Mouse (Mus musculus): Measurements from ENCODE around the gene Dnajc30.

The Dnajc30 gene

GRCm38 (mm10) chr5:135063629-135064381 is at the start of gene Dnajc30:
Gene Dnajc30, plus strand, starts transcription at chr5:135064202.
- peak; percentile 98 for DNase-seq (ENCODE audit: low read depth, low spot score)

DNA sequence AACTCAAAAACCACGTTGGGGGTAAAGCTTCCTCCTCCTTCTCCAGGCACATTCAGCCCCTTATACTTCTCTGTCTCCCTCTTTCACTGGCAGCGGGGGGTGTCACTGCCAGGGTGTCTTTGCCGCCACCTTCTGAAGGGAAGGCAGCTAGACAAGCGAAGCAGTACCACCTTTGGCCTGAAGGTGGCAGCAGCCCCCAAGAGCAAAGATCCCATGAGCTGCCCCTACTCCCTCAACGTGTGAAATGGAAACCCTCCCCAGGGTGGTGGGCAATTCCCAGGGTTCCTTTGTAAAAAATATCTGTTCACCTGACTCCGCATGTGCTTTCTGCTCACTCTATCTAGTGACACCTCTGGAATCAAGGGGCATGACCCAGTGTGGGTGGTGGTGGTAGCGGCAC is 48.5 kb upstream of the Dnajc30 start:
- DNase-seq (ENCODE audit: low read depth, low spot score) = peak; percentile 77

- peak; percentile 31 for DNase-seq (ENCODE audit: low read depth, low spot score)
Observed at GRCm38 (mm10) chr5:135016224-135016759, 47.7 kb upstream of the Dnajc30 start.

DNA sequence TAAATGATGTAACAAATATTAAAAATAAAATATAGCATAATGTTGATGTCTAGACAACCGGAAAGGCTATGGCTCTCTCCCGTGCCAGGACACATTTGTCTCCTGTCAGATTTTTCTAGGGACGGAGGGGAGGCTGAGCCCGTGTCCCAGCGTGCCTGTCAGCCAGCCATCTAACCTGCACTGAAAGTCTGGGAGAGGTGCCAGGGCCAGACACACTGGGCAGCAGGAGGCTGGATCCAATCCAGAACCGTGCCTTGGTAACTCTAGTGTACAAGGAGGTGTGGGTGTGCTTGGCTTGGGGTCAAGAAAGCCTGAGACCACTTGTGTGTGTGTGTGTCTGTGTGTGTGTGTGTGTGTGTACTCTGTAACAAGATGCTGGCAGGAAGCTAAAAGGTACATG is 42.2 kb upstream of the Dnajc30 start:
- DNase-seq (ENCODE audit: low read depth, low spot score) = no peak

GRCm38 (mm10) chr5:135023344-135024173 is 40.4 kb upstream of the Dnajc30 start, which contains the start of gene Stx1a:
Gene Stx1a, plus strand, starts transcription at chr5:135023482.
- DNase-seq (ENCODE audit: low read depth, low spot score) = peak; percentile 96

DNA sequence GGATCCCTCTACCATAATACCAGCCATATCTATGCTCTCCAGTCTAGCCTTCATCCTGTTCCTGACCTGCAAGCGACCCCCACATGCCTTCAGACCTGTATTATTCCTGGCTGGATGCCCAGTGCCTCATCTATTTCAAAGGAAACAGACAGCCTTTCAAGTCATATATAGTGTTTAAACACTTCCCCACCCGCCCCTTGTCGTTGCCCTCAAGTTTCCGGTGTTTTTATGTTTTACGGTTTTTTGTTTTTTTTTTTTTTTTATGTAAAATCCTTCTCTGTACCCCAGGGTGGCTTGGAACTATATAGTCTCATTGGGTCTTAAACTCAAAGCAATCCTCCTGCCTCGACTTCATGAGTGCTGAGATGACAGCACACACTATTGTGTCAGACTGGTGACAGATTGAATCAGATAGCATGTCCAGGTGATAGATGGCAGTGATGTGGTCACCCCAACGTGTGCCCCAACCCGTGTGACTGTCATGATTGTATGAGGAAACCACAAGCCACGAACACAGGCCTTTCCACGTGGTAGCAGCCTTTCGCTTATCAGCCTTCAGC is 39.3 kb upstream of the Dnajc30 start:
- no peak for DNase-seq (ENCODE audit: low read depth, low spot score)

DNA sequence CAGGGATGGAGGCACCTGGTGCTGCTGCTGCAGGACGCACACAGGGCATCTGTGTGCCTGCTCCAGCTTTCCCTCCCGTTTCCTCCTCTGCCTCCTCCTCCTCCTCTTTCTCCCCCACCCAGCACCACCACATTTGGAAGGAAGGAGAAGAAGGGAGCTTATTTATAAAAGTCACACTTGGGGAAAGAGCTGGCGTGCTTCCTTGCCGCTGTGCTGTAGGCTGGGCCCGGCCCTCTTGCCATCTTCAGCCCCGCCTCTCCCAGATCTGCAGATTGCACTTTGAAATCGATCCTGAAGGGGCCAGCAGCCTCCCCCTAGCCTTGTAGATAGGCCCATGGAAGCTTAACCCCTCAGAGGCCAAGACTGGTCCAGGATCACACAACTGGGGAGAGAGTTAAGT is 38.1 kb upstream of the Dnajc30 start:
- DNase-seq (ENCODE audit: low read depth, low spot score) = peak; percentile 36

DNA sequence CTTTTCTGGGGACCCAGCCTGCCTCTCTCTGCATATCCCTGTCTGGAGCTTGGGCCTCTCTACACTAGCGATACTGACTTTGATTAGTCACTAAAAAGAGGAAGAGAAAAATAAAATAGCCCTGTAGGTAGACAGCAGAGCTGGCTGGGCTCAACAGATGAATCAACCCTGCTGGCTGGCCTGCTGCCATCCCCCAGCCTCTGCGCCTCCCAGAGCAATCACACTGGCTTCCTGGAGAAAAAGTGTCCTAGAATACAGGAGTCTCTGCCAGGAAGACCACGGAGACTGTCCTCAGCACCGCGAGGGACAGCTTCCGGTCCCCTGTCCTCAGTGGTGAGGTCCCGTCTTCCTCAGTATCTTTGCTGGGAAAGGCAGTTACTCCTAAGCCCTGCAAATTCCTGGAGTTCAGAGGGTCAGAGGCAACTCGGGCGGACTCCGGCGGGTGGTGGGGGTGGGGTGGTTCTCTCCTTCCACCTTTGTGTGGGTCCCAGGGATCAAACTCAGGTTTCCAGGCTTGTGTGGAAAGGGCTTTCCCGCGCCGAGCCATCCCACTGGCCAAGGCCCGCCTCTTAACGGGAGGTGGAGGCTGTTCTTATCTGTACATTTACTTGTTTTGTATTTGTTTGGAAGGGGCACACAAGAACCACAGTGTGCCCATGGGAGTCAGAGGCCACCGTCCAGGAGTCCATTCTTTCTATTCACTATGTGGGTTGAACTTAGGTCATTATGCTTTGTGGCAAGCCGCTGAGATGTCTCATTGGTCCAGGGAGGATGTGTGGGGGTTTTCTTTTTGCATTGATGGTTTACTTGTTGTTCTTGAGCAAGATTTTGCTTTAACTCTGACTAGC is 34.8 kb upstream of the Dnajc30 start:
- peak; percentile 36 for DNase-seq (ENCODE audit: low read depth, low spot score)

GRCm38 (mm10) chr5:135032581-135032980 is 31.4 kb upstream of the Dnajc30 start:
- no peak for DNase-seq (ENCODE audit: low read depth, low spot score)

GRCm38 (mm10) chr5:135034593-135034992 is 29.4 kb upstream of the Dnajc30 start:
- DNase-seq (ENCODE audit: low read depth, low spot score) = peak; percentile 47

DNA sequence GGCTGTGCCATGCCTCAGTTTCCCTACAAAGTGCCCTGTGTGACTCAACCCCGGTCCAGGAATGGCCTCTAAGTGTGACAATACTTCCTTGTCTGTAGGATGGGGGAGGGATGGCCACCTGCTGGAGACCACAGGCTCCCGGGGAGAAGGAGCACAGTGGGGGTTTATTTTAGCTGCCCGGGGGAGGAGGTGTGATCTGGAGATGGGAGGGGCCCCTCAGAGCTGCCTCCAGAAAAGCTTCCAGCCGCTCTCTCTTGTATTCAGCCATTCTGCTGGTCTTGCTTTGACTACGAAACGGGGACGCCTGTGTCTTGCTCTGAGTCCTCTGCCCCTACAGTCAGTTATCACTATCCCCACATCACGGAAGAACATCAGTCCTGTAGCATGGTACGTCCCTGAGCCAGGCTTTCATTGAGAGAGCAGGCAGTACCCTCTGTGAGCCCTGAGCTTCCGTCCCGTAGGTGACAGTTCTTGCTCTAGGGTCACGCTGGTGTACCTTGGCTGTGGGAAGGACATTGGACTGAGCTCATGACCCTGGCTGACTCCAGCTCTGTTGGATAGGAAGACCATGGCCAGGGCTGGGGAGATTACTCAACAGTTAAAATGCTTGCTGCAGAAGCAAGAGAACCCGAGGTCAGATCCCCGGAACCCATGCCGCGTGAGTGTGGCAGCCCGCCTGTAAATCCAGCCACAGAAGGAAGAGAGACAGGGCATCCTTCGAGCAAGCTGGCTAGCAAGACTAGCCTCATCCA is 28.2 kb upstream of the Dnajc30 start:
- no peak for DNase-seq (ENCODE audit: low read depth, low spot score)

DNA sequence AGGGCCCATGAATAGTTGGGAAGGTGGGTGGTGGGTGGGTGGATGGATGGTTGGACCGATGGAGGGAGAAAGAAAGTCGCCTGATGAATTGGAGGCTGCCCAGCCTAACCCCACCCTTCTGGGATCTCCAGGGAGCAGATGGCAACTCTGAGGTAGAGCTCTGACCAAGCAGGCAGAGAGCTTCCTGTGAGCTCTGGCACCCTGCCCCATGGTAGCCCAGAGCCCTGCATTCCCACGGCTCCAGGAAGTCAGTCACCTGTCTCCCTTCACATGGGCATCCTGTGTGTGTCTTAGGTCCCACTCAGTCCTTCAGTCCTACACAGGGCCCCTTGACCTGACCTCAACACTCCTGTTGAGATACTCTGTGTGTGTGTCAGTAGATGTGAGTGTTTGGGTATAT is 26.1 kb upstream of the Dnajc30 start:
- no peak for DNase-seq (ENCODE audit: low read depth, low spot score)

GRCm38 (mm10) chr5:135039541-135039940 is 24.5 kb upstream of the Dnajc30 start:
- no peak for DNase-seq (ENCODE audit: low read depth, low spot score)

DNA sequence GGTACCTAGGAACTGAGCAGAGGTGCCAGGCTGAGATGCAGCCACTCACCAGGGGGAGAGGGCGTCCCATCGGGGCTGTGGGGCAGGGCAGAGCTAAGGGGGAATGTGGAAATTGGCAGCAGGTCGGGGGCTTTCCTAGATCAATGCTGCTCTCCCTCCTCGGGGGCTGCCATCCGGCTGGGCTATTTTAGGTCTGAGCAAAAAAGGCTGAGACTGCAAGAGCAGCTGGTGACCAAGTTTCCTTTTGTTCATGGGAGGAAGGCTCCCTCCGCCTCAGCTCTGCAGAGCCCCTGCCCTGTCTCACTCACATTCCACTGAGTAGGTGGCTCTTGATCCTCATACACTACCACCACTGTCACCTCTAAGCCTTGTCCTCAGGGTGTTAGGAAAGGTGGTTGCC is 23.9 kb upstream of the Dnajc30 start:
- no peak for DNase-seq (ENCODE audit: low read depth, low spot score)

DNA sequence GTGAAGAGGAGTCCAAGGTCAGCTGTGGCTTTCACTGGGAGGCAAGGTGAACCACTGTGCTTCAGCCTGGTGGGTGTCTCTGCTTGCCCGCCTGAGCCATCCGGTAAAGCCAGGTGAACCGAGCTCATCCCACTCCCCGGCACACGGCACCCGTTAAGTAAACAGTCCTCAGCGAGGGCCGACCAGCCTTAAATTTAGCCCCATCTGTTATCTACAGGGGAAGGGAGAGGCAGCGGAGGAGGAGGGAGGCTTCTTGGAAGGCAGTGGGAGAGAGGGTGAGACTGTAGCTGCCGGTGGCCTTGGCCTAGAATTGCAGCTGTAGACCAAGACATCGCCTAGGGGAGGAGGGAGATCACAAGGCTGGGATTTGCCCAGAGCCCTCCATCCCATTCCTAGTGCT is 23.2 kb upstream of the Dnajc30 start:
- no peak for DNase-seq (ENCODE audit: low read depth, low spot score)

DNA sequence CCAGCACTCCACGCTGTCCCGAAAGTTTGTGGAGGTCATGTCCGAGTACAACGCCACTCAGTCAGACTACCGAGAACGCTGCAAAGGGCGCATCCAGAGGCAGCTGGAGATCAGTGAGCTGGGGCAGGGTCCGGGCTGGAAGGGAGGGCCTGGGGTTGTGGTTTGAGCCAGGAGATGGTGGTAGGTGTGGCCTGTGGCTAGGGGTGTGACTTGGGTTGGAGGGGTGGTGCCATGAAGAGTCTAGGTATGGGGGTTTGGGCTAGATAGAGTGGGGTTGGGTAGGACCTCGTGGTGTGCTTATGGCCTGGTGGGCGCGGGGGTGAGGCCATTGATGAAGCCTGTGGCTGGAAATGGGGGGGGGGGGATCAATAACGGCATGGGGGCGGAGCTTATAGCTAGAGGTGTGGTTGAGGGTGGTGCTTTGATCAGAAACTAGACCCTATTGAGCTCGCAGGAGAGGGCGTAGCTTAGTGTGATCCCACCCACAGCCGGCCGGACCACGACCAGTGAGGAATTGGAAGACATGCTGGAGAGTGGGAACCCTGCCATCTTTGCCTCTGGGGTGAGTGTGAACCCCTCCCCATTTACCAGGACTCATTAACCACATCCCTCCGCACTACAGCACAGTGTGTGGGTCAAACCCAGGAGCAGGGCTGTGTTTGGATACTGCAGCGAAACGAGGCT is 21.8 kb upstream of the Dnajc30 start:
- DNase-seq (ENCODE audit: low read depth, low spot score) = peak; percentile 95

- no peak for DNase-seq (ENCODE audit: low read depth, low spot score)
Observed at GRCm38 (mm10) chr5:135044575-135044974, 19.4 kb upstream of the Dnajc30 start.

DNA sequence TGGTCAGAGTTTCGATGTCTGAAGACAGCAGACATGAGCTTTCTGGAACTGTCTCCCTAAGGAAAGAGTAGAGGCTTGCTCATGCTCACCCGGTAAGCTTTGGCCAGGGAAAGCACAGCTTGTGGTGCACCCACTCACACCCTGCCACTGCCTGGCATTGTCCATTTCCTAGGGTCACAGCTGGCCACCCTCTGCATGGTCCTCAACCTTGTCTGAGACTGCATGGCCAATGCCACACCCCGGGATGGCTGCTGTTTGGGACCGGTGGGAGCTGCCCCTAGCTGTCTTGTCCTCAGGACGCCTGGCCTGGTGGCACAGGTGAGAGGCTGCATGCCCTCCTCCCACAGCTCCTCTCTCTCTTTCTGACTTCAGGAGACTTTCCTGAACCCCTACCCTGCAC is 15.5 kb upstream of the Dnajc30 start:
- no peak for DNase-seq (ENCODE audit: low read depth, low spot score)

DNA sequence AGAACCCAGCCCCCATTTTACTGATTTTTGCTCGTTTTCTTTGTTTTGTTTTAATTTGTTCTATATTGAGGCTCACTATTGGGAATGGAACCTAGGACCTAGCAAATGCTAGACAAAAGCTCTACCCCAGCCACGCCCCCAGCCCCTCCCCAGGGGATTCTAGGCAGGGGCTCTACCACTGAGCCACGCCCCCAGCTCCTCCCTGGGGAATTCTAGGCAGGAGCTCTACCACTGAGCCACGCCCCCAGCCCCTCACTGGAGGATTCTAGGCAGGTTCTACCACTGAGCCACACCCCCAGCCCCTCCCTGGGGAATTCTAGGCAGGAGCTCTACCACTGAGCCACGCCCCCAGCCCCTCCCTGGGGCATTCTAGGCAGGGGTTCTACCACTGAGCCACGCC is 14.7 kb upstream of the Dnajc30 start:
- peak; percentile 95 for DNase-seq (ENCODE audit: low read depth, low spot score)

DNA sequence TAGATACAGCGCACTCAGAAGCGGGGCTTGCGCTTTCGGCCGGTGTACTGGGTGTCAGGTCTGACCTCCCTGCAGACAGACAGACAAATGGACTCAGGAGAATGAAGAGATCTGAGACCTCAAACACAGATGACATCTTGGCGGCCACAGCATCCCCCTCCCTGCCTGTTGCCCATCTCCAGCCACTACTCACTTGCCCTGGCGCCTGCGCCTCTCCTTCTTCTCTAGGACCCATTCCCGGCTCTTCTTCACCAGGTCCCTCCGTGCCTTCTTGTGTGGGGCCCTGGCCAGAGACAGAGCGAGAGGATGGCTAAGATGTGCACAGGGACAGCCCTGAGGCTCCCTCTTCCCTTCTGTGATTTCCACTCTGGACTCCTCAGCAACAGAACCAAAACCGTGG is 10.6 kb upstream of the Dnajc30 start:
- no peak for DNase-seq (ENCODE audit: low read depth, low spot score)
